Mouse (Mus musculus): ENCODE results near the gene Tmem95.

DNA sequence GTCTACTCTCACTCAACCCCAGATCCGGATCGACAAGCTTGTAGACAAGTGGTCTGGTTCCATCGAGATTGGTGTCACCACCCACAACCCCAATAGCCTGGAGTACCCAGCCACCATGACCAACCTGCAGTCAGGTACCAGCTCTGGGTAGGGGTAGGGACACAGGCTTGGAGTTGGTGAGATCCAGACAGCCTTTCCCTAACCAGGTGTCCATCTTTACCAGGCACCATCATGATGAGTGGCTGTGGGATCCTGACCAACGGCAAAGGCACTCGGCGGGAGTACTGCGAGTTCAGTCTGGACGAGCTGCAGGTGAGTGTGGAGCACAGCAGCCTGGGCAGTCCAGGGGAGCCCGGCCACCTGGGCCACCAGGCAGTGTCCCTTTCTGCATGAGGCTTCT lies 26.5 kb upstream of the Tmem95 start:
- TF ChIP-seq CTCF (IDR thresholded peaks at IDR 0.05; ENCODE audit: control insufficient read depth, insufficient read depth, insufficient read length) (no peak), MYOG (IDR thresholded peaks at IDR 0.05; ENCODE audit: control insufficient read depth, extremely low read depth, insufficient read length) (no peak), CEBPB (IDR thresholded peaks at IDR 0.05; ENCODE audit: low read depth) (no peak)
